Mouse (Mus musculus): Measurements from ENCODE around the gene Kcna1. TPM values are rescaled to one million over a fixed set of nuclear protein-coding genes. Genes with fewer than 3 reads are reported as not detected.

The Kcna1 gene
- total RNA-seq, 2 experiments from 2014 or later, result not detected

- ATAC-seq (ENCODE audit: poor library complexity, severe bottlenecking), result no peak
Observed at GRCm38 (mm10) chr6:126599201-126599995, 46.8 kb downstream of the Kcna1 start.

GRCm38 (mm10) chr6:126597741-126598140 lies 48.4 kb downstream of the Kcna1 start:
- no peak for ATAC-seq (ENCODE audit: poor library complexity, severe bottlenecking)

GRCm38 (mm10) chr6:126595805-126596629 lies 50.2 kb downstream of the Kcna1 start:
- ATAC-seq (ENCODE audit: poor library complexity, severe bottlenecking), result no peak

- ATAC-seq (ENCODE audit: poor library complexity, severe bottlenecking), result no peak
Observed at GRCm38 (mm10) chr6:126595130-126595529, 51.1 kb downstream of the Kcna1 start.

GRCm38 (mm10) chr6:126594365-126594764 lies 51.8 kb downstream of the Kcna1 start:
- ATAC-seq (ENCODE audit: poor library complexity, severe bottlenecking), result no peak

- ATAC-seq (ENCODE audit: poor library complexity, severe bottlenecking), result no peak
Observed at GRCm38 (mm10) chr6:126593336-126593735, 52.8 kb downstream of the Kcna1 start.

Other genes with a start within 250 kb of the Kcna1 start
- gene Kcna5, start 111.0 kb downstream of the Kcna1 start, total RNA-seq (2015), result not detected in 2 replicates
- gene Kcna5, start 111.0 kb downstream of the Kcna1 start, total RNA-seq (2017), result not detected in 2 replicates
- not detected in 2 replicates for gene Kcna6, start 94.3 kb upstream of the Kcna1 start, total RNA-seq (2015)
- gene Kcna6, start 94.3 kb upstream of the Kcna1 start, total RNA-seq (2017), result not detected in 2 replicates
- gene Ndufa9, start 202.8 kb upstream of the Kcna1 start, total RNA-seq (2015), result 72.1 and 74.0 TPM in 2 replicates
- 115 and 137 TPM in 2 replicates for gene Ndufa9, start 202.8 kb upstream of the Kcna1 start, total RNA-seq (2017)
- not detected in 2 replicates for gene Akap3, start 206.7 kb upstream of the Kcna1 start, total RNA-seq (2015)
- not detected in 2 replicates for gene Akap3, start 206.7 kb upstream of the Kcna1 start, total RNA-seq (2017)

Data from megakaryocyte, adult 5-6 weeks (primary cell).